In genomic region chr5:120568964-120569363, GRCm38 (mm10) we compare ENCODE assay signal across 11 mouse cellular contexts. TPM values are rescaled to one million over a fixed set of nuclear protein-coding genes. Genes with fewer than 3 reads are reported as not detected.
DNase-seq lines count a peak whose midpoint lies in the region; ATAC-seq and TF ChIP-seq lines count a peak whose summit lies in the region.
"Had no signal": no experiment of that assay in that cellular context is flagged by ENCODE, and none has a peak within 500 bp of the region (broad histone marks: within the 10 kb centered on the region; RNA-seq: fewer than 3 reads in every experiment).

No protein-coding gene starts in this region.

- H3K9ac ChIP-seq in forebrain, embryonic 11.5 days (ENCODE audit: low read length), result no peak overlapping the region
- H3K9ac ChIP-seq in forebrain, postnatal 0 days, result peak overlapping the region; percentile 10; the same call in 1 of the 2 replicates
- H3K9ac ChIP-seq in midbrain, embryonic 13.5 days (replicated peaks), result no peak overlapping the region
- H3K9ac ChIP-seq: liver, embryonic 14.5 days had no signal

- no peak for TF ChIP-seq CTCF in forebrain, postnatal 0 days (IDR thresholded peaks at IDR 0.05; ENCODE audit: low read depth)

- no peak overlapping the region for H3K4me2 ChIP-seq in forebrain, embryonic 11.5 days (ENCODE audit: low read depth, low read length, severe bottlenecking)
- no peak overlapping the region for H3K4me2 ChIP-seq in forebrain, postnatal 0 days (ENCODE audit: low read depth)
- no peak overlapping the region; the same call in 1 of the 2 replicates for H3K4me2 ChIP-seq in midbrain, embryonic 13.5 days (replicated peaks)

- H3K9me3 ChIP-seq in forebrain, embryonic 10.5 days, result no peaks in the 10 kb centered on the region
- H3K9me3 ChIP-seq in forebrain, embryonic 11.5 days (ENCODE audit: control insufficient read depth, low read length), result no peaks in the 10 kb centered on the region
- no peaks in the 10 kb centered on the region for H3K9me3 ChIP-seq in embryonic facial prominence, embryonic 10.5 days
- H3K9me3 ChIP-seq in forebrain, postnatal 0 days (ENCODE audit: low read length), result no peaks in the 10 kb centered on the region
- H3K9me3 ChIP-seq in midbrain, embryonic 13.5 days, result no peaks in the 10 kb centered on the region

- no peaks in the 10 kb centered on the region for H3K27me3 ChIP-seq in forebrain, embryonic 10.5 days (ENCODE audit: poor library complexity, severe bottlenecking)
- H3K27me3 ChIP-seq in forebrain, embryonic 11.5 days (ENCODE audit: control insufficient read depth, insufficient read depth, low read length), result no peaks in the 10 kb centered on the region
- no peaks in the 10 kb centered on the region for H3K27me3 ChIP-seq in embryonic facial prominence, embryonic 10.5 days (replicated peaks; ENCODE audit: low read depth, poor library complexity, severe bottlenecking)
- no peaks in the 10 kb centered on the region for H3K27me3 ChIP-seq in forebrain, postnatal 0 days (ENCODE audit: insufficient read depth, low read length)
- H3K27me3 ChIP-seq in midbrain, embryonic 13.5 days, result no peaks in the 10 kb centered on the region

- H3K4me1 ChIP-seq in forebrain, embryonic 10.5 days, result peaks cover 75% of the 10 kb centered on the region
- peaks cover 39% of the 10 kb centered on the region for H3K4me1 ChIP-seq in forebrain, embryonic 11.5 days (replicated peaks; ENCODE audit: control insufficient read depth, insufficient read depth, low read length)
- peaks cover 83% of the 10 kb centered on the region for H3K4me1 ChIP-seq in embryonic facial prominence, embryonic 10.5 days
- peaks cover 29% of the 10 kb centered on the region for H3K4me1 ChIP-seq in forebrain, postnatal 0 days (ENCODE audit: insufficient read depth)
- peaks cover 74% of the 10 kb centered on the region for H3K4me1 ChIP-seq in midbrain, embryonic 13.5 days (replicated peaks)

- H3K4me3 ChIP-seq in forebrain, embryonic 10.5 days, result no peak overlapping the region
- H3K4me3 ChIP-seq in forebrain, embryonic 11.5 days (ENCODE audit: low read depth, low read length), result no peak overlapping the region
- H3K4me3 ChIP-seq in embryonic facial prominence, embryonic 10.5 days, result no peak overlapping the region
- H3K4me3 ChIP-seq in forebrain, postnatal 0 days (ENCODE audit: low read depth, low read length), result no peak overlapping the region
- H3K4me3 ChIP-seq in midbrain, embryonic 13.5 days (replicated peaks), result no peak overlapping the region

- no peak for ATAC-seq in forebrain, embryonic 11.5 days (replicated peaks; ENCODE audit: low FRiP score)
- ATAC-seq in forebrain, postnatal 0 days, result no peak
- ATAC-seq in midbrain, embryonic 13.5 days, result no peak

- peak overlapping the region; percentile 87 for H3K27ac ChIP-seq in forebrain, embryonic 10.5 days
- no peak overlapping the region for H3K27ac ChIP-seq in forebrain, embryonic 11.5 days (ENCODE audit: low read depth, low read length)
- peak overlapping the region; percentile 80; the same call in 1 of the 2 replicates for H3K27ac ChIP-seq in embryonic facial prominence, embryonic 10.5 days (replicated peaks)
- no peak overlapping the region; the same call in 1 of the 2 replicates for H3K27ac ChIP-seq in forebrain, postnatal 0 days (ENCODE audit: low read depth, low read length)
- H3K27ac ChIP-seq in midbrain, embryonic 13.5 days, result peak overlapping the region; percentile 87
- H3K27ac ChIP-seq: liver, embryonic 14.5 days had no signal

- 88% methylated on average over 4 of the region's 4 CpGs for WGBS in forebrain, embryonic 10.5 days
- WGBS in forebrain, embryonic 11.5 days, result 91% methylated on average over 4 of the region's 4 CpGs
- WGBS in embryonic facial prominence, embryonic 10.5 days, result 89% methylated on average over 4 of the region's 4 CpGs
- WGBS in forebrain, postnatal 0 days, result 85% methylated on average over 4 of the region's 4 CpGs
- WGBS in midbrain, embryonic 13.5 days, result 88% methylated on average over 4 of the region's 4 CpGs

- DNase-seq in forebrain, embryonic 10.5 days (ENCODE audit: extremely low spot score, low spot score), result no peak
- DNase-seq in forebrain, embryonic 11.5 days (ENCODE audit: low spot score), result no peak
- DNase-seq in embryonic facial prominence, embryonic 10.5 days (ENCODE audit: low spot score), result no peak
- no peak for DNase-seq in forebrain, postnatal 0 days
- DNase-seq in frontal cortex, postnatal 36 days (ENCODE audit: low spot score in 2 of 2), result no peak
- DNase-seq in left cerebral cortex, adult 9 months (ENCODE audit: low spot score in 2 of 2), result no peak
- no peak for DNase-seq in gastrocnemius, postnatal 25 days
- DNase-seq: B cell, adult 2 months had no signal

- no peaks in the 10 kb centered on the region for H3K36me3 ChIP-seq in forebrain, embryonic 10.5 days (replicated peaks)
- H3K36me3 ChIP-seq in forebrain, embryonic 11.5 days (ENCODE audit: control insufficient read depth, insufficient read depth, low read length), result no peaks in the 10 kb centered on the region
- H3K36me3 ChIP-seq in embryonic facial prominence, embryonic 10.5 days (replicated peaks), result no peaks in the 10 kb centered on the region
- no peaks in the 10 kb centered on the region for H3K36me3 ChIP-seq in forebrain, postnatal 0 days (ENCODE audit: insufficient read depth)
- H3K36me3 ChIP-seq in midbrain, embryonic 13.5 days, result no peaks in the 10 kb centered on the region

RNA-seq across cellular contexts. Expression of gene Tpcn1, which starts 19.5 kb away (rescaled TPM):
- polyA plus RNA-seq in forebrain, embryonic 10.5 days (2016; fragmentation: Nextera tagmentation; extraction: Ambion mirVana), result 10.7 and 11.7 TPM in 2 replicates
- 14.5 and 14.6 TPM in 2 replicates for polyA plus RNA-seq in forebrain, embryonic 11.5 days (2014; fragmentation: Nextera tagmentation; extraction: Ambion mirVana)
- 11.9 and 12.3 TPM in 2 replicates for polyA plus RNA-seq in embryonic facial prominence, embryonic 10.5 days (2016; fragmentation: Nextera tagmentation; extraction: Ambion mirVana)
- total RNA-seq in forebrain, postnatal 0 days (2014; rRNA removed), result 10.0 and 14.3 TPM in 2 replicates
- 7.9 and 11.1 TPM in 2 replicates for polyA plus RNA-seq in forebrain, postnatal 0 days (2015; fragmentation: Nextera tagmentation; extraction: Ambion mirVana)
- 12.6 and 15.6 TPM in 2 replicates for polyA plus RNA-seq in midbrain, embryonic 13.5 days (2015; fragmentation: Nextera tagmentation; extraction: Ambion mirVana)
- total RNA-seq in gastrocnemius, postnatal 25 days (2021), result 10 to 100 TPM; 44.3 to 48.3 TPM

RNA-seq across cellular contexts. Expression of gene Iqcd, which starts 19.9 kb away (rescaled TPM):
- 0.37 and 0.84 TPM in 2 replicates for polyA plus RNA-seq in forebrain, embryonic 10.5 days (2016; fragmentation: Nextera tagmentation; extraction: Ambion mirVana)
- 1.1 TPM in 2 replicates for polyA plus RNA-seq in forebrain, embryonic 11.5 days (2014; fragmentation: Nextera tagmentation; extraction: Ambion mirVana)
- polyA plus RNA-seq in embryonic facial prominence, embryonic 10.5 days (2016; fragmentation: Nextera tagmentation; extraction: Ambion mirVana), result 0.65 and 0.81 TPM in 2 replicates
- total RNA-seq in forebrain, postnatal 0 days (2014; rRNA removed), result 1.4 and 2.0 TPM in 2 replicates
- polyA plus RNA-seq in forebrain, postnatal 0 days (2015; fragmentation: Nextera tagmentation; extraction: Ambion mirVana), result 1.4 and 1.8 TPM in 2 replicates
- 1.4 and 2.0 TPM in 2 replicates for polyA plus RNA-seq in midbrain, embryonic 13.5 days (2015; fragmentation: Nextera tagmentation; extraction: Ambion mirVana)
- total RNA-seq in gastrocnemius, postnatal 25 days (2021), result under 1 TPM in 1 of 2 experiments, not detected in 1; 0.18 TPM
- total RNA-seq: hematopoietic stem cell, adult 5-6 weeks had no signal

RNA-seq across cellular contexts. Expression of gene Rita1, which starts 43.4 kb away (rescaled TPM):
- 16.5 and 17.8 TPM in 2 replicates for polyA plus RNA-seq in forebrain, embryonic 10.5 days (2016; fragmentation: Nextera tagmentation; extraction: Ambion mirVana)
- 10.2 and 10.6 TPM in 2 replicates for polyA plus RNA-seq in forebrain, embryonic 11.5 days (2014; fragmentation: Nextera tagmentation; extraction: Ambion mirVana)
- 19.4 and 20.1 TPM in 2 replicates for polyA plus RNA-seq in embryonic facial prominence, embryonic 10.5 days (2016; fragmentation: Nextera tagmentation; extraction: Ambion mirVana)
- total RNA-seq in forebrain, postnatal 0 days (2014; rRNA removed), result 24.1 and 36.5 TPM in 2 replicates
- polyA plus RNA-seq in forebrain, postnatal 0 days (2015; fragmentation: Nextera tagmentation; extraction: Ambion mirVana), result 28.6 and 31.8 TPM in 2 replicates
- polyA plus RNA-seq in midbrain, embryonic 13.5 days (2015; fragmentation: Nextera tagmentation; extraction: Ambion mirVana), result 23.0 and 23.9 TPM in 2 replicates
- 1 to 10 TPM; 4.8 to 6.3 TPM for total RNA-seq in gastrocnemius, postnatal 25 days (2021)

RNA-seq across cellular contexts. Expression of gene Ddx54, which starts 43.6 kb away (rescaled TPM):
- polyA plus RNA-seq in forebrain, embryonic 10.5 days (2016; fragmentation: Nextera tagmentation; extraction: Ambion mirVana), result 63.3 and 64.1 TPM in 2 replicates
- polyA plus RNA-seq in forebrain, embryonic 11.5 days (2014; fragmentation: Nextera tagmentation; extraction: Ambion mirVana), result 45.2 and 45.7 TPM in 2 replicates
- polyA plus RNA-seq in embryonic facial prominence, embryonic 10.5 days (2016; fragmentation: Nextera tagmentation; extraction: Ambion mirVana), result 62.3 and 64.3 TPM in 2 replicates
- 43.9 and 46.0 TPM in 2 replicates for total RNA-seq in forebrain, postnatal 0 days (2014; rRNA removed)
- 35.5 and 40.0 TPM in 2 replicates for polyA plus RNA-seq in forebrain, postnatal 0 days (2015; fragmentation: Nextera tagmentation; extraction: Ambion mirVana)
- 43.9 and 44.3 TPM in 2 replicates for polyA plus RNA-seq in midbrain, embryonic 13.5 days (2015; fragmentation: Nextera tagmentation; extraction: Ambion mirVana)
- total RNA-seq in gastrocnemius, postnatal 25 days (2021), result 10 to 100 TPM; 15.7 to 17.1 TPM

RNA-seq across cellular contexts. Expression of gene Slc8b1, which starts 58.0 kb away (rescaled TPM):
- polyA plus RNA-seq in forebrain, embryonic 10.5 days (2016; fragmentation: Nextera tagmentation; extraction: Ambion mirVana), result 3.7 and 4.4 TPM in 2 replicates
- polyA plus RNA-seq in forebrain, embryonic 11.5 days (2014; fragmentation: Nextera tagmentation; extraction: Ambion mirVana), result 2.9 and 3.3 TPM in 2 replicates
- 4.1 and 5.2 TPM in 2 replicates for polyA plus RNA-seq in embryonic facial prominence, embryonic 10.5 days (2016; fragmentation: Nextera tagmentation; extraction: Ambion mirVana)
- total RNA-seq in forebrain, postnatal 0 days (2014; rRNA removed), result 2.5 and 4.9 TPM in 2 replicates
- polyA plus RNA-seq in forebrain, postnatal 0 days (2015; fragmentation: Nextera tagmentation; extraction: Ambion mirVana), result 1.6 and 2.0 TPM in 2 replicates
- 2.3 and 2.4 TPM in 2 replicates for polyA plus RNA-seq in midbrain, embryonic 13.5 days (2015; fragmentation: Nextera tagmentation; extraction: Ambion mirVana)
- 10 to 100 TPM in 1 of 2 experiments, 1 to 10 TPM in 1; 9.4 to 11.7 TPM for total RNA-seq in gastrocnemius, postnatal 25 days (2021)

Comparison
In these comparisons a context has a peak if more than half of its experiments do, and no peak if none do; other contexts are left out.
1. H3K27ac ChIP-seq: peak in forebrain, embryonic 10.5 days (single experiment), embryonic facial prominence, embryonic 10.5 days (single experiment) and midbrain, embryonic 13.5 days (single experiment); none in forebrain, embryonic 11.5 days (single experiment) and forebrain, postnatal 0 days (single experiment).